In genomic region chr17:15052766-15053165, GRCm38 (mm10) we compare ENCODE assay signal across 14 mouse cellular contexts. TPM values are rescaled to one million over a fixed set of nuclear protein-coding genes. Genes with fewer than 3 reads are reported as not detected.
DNase-seq lines count a peak whose midpoint lies in the region; ATAC-seq and TF ChIP-seq lines count a peak whose summit lies in the region.
"Not testable (repeated sequence)": the region's sequence is repeated elsewhere in the genome, so short reads cannot be mapped to it uniquely, and the experiment has no call there.
"Had no signal": no experiment of that assay in that cellular context is flagged by ENCODE, and none has a peak within 500 bp of the region (broad histone marks: within the 10 kb centered on the region; RNA-seq: fewer than 3 reads in every experiment).

No protein-coding gene starts in this region.

- not testable (repeated sequence) for H3K4me3 ChIP-seq in ES-E14 (ENCODE audit: insufficient read depth in 1 of 2, low read depth in 1 of 2, low read length in 2 of 2, poor library complexity in 1 of 2, severe bottlenecking in 1 of 2); bone marrow macrophage, adult 2 months (ENCODE audit: insufficient read depth, low read length); hindbrain, embryonic 16.5 days (ENCODE audit: low read length); liver, embryonic 12.5 days; lung, embryonic 14.5 days (ENCODE audit: low read depth, low read length); neural tube, embryonic 15.5 days (replicated peaks)

- 75% methylated on average over 1 of the region's 1 CpGs for WGBS in hindbrain, embryonic 16.5 days
- 53% methylated on average over 1 of the region's 1 CpGs for WGBS in liver, embryonic 12.5 days (ENCODE audit: insufficient replicate concordance)
- 56% methylated on average over 1 of the region's 1 CpGs for WGBS in lung, embryonic 14.5 days
- whole genome bisulfite sequencing in neural tube, embryonic 15.5 days, result 67% methylated on average over 1 of the region's 1 CpGs

- not testable (repeated sequence) for H3K9me3 ChIP-seq in ES-E14 (ENCODE audit: control insufficient read depth, insufficient read depth, low read depth, low read length); hindbrain, embryonic 16.5 days (ENCODE audit: control insufficient read depth, low read length); liver, embryonic 12.5 days (replicated peaks); lung, embryonic 14.5 days (ENCODE audit: low read depth, low read length); neural tube, embryonic 15.5 days (replicated peaks)

- not testable (repeated sequence) for H3K9ac ChIP-seq in ES-E14 (ENCODE audit: insufficient read depth, low read depth, low read length, poor library complexity, severe bottlenecking); hindbrain, embryonic 16.5 days (ENCODE audit: low read depth, low read length); liver, embryonic 12.5 days; lung, embryonic 14.5 days; neural tube, embryonic 15.5 days (replicated peaks)

- TF ChIP-seq CTCF in bone marrow macrophage, adult 2 months (IDR thresholded peaks at IDR 0.05; ENCODE audit: low read depth, low read length); lung, embryonic 14.5 days (IDR thresholded peaks at IDR 0.05; ENCODE audit: low read depth): not testable (repeated sequence)

- peaks cover 14% of the 10 kb centered on the region for H3K36me3 ChIP-seq in ES-E14 (ENCODE audit: control insufficient read depth, insufficient read depth, low read length, poor library complexity, severe bottlenecking)
- not testable (repeated sequence) for H3K36me3 ChIP-seq in hindbrain, embryonic 16.5 days (ENCODE audit: control insufficient read depth, insufficient read depth, low read length)
- H3K36me3 ChIP-seq in liver, embryonic 12.5 days, result peaks cover 26% of the 10 kb centered on the region; the same call in 1 of the 2 replicates
- peaks cover 11% of the 10 kb centered on the region for H3K36me3 ChIP-seq in lung, embryonic 14.5 days (ENCODE audit: insufficient read depth)
- peaks cover 19% of the 10 kb centered on the region for H3K36me3 ChIP-seq in neural tube, embryonic 15.5 days

- peak; percentile 35; the same call in 1 of the 2 replicates for ATAC-seq in frontal cortex, adult (ENCODE audit: low TSS enrichment)
- peak; percentile 25; the same call in 1 of the 2 replicates for ATAC-seq in hindbrain, embryonic 16.5 days
- ATAC-seq in liver, embryonic 12.5 days, result peak; percentile 25; the same call in 1 of the 2 replicates
- peak; percentile 17; the same call in 1 of the 2 replicates for ATAC-seq in lung, embryonic 14.5 days (ENCODE audit: insufficient read depth)
- ATAC-seq in megakaryocyte, adult 5-6 weeks (ENCODE audit: poor library complexity, severe bottlenecking), result peak; percentile 98
- ATAC-seq in neural tube, embryonic 15.5 days (ENCODE audit: low FRiP score), result peak; percentile 45; the same call in 1 of the 2 replicates

- not testable (repeated sequence) for H3K27me3 ChIP-seq in hindbrain, embryonic 16.5 days (replicated peaks; ENCODE audit: control insufficient read depth, insufficient read depth, low read length); liver, embryonic 12.5 days (replicated peaks); lung, embryonic 14.5 days (ENCODE audit: insufficient read depth, low read length); neural tube, embryonic 15.5 days (replicated peaks)

- in situ Hi-C loops in ES-E14 (cut with MboI; ENCODE audit: low sequenced_read_pairs in 2 of 2, unreplicated experiment in 2 of 2), result loop anchor here in 1 of 2 experiments (25.0 kb wide), 1 partner anchor 410 kb away; no protein-coding TSS in a partner anchor

- H3K4me1 ChIP-seq in ES-E14 (ENCODE audit: control insufficient read depth in 2 of 2, insufficient read depth in 2 of 2, low read length in 2 of 2, poor library complexity in 1 of 2); bone marrow macrophage, adult 2 months (ENCODE audit: control insufficient read depth, insufficient read depth, low read length); hindbrain, embryonic 16.5 days (ENCODE audit: control insufficient read depth, insufficient read depth, low read depth, low read length); liver, embryonic 12.5 days; lung, embryonic 14.5 days (ENCODE audit: insufficient read depth); neural tube, embryonic 15.5 days: not testable (repeated sequence)

- peak overlapping the region; percentile 71 for H3K27ac ChIP-seq in ES-E14 (ENCODE audit: insufficient read depth, low read depth, low read length, poor library complexity, severe bottlenecking)
- H3K27ac ChIP-seq in bone marrow macrophage, adult 2 months (ENCODE audit: insufficient read depth, low read depth, low read length), result peak overlapping the region; percentile 60
- not testable (repeated sequence) for H3K27ac ChIP-seq in hindbrain, embryonic 16.5 days (ENCODE audit: low read depth, low read length); liver, embryonic 12.5 days; lung, embryonic 14.5 days (ENCODE audit: low read depth); neural tube, embryonic 15.5 days (replicated peaks)

- not testable (repeated sequence) for TF ChIP-seq POLR2A in bone marrow macrophage, adult 2 months (IDR thresholded peaks at IDR 0.05; ENCODE audit: borderline replicate concordance, low read depth, low read length)

- not testable (repeated sequence) for DNase-seq in ES-E14 (ENCODE audit: low read depth, low spot score); lung, embryonic 14.5 days

- H3K4me2 ChIP-seq in hindbrain, embryonic 16.5 days (ENCODE audit: low read length); liver, embryonic 12.5 days; lung, embryonic 14.5 days; neural tube, embryonic 15.5 days: not testable (repeated sequence)

RNA-seq across cellular contexts. Expression of gene Gm3448, which starts 11.4 kb away (rescaled TPM):
- total RNA-seq in ES-E14 (2012; rRNA removed), result 17.7 and 18.0 TPM in 2 replicates
- 1.2 and 1.8 TPM in 2 replicates for polyA plus RNA-seq in bone marrow macrophage, adult 2 months (2012; ENCODE audit: insufficient read depth, insufficient read length, missing spikeins)
- polyA plus RNA-seq in hindbrain, embryonic 16.5 days (2015; fragmentation: Nextera tagmentation; extraction: Ambion mirVana), result 3.1 and 3.7 TPM in 2 replicates
- 4.1 and 5.0 TPM in 2 replicates for polyA plus RNA-seq in liver, embryonic 12.5 days (2016; fragmentation: Nextera tagmentation; extraction: Ambion mirVana)
- 1.9 and 3.4 TPM in 2 replicates for polyA plus RNA-seq in lung, embryonic 14.5 days (2014; fragmentation: Nextera tagmentation; extraction: Ambion mirVana)
- 5.4 and 5.7 TPM in 2 replicates for total RNA-seq in megakaryocyte, adult 5-6 weeks (2015)
- 7.0 and 8.3 TPM in 2 replicates for total RNA-seq in megakaryocyte, adult 5-6 weeks (2017)
- 3.2 and 4.3 TPM in 2 replicates for polyA plus RNA-seq in neural tube, embryonic 15.5 days (2015; fragmentation: Nextera tagmentation; extraction: Ambion mirVana)

RNA-seq across cellular contexts. Expression of gene Tcte3, which starts 11.5 kb away (rescaled TPM):
- total RNA-seq in ES-E14 (2012; rRNA removed), result 2.6 and 5.4 TPM in 2 replicates
- not detected in 2 replicates for polyA plus RNA-seq in bone marrow macrophage, adult 2 months (2012; ENCODE audit: insufficient read depth, insufficient read length, missing spikeins)
- polyA plus RNA-seq in hindbrain, embryonic 16.5 days (2015; fragmentation: Nextera tagmentation; extraction: Ambion mirVana), result 0.80 and 0.96 TPM in 2 replicates
- 3.1 and 3.5 TPM in 2 replicates for polyA plus RNA-seq in liver, embryonic 12.5 days (2016; fragmentation: Nextera tagmentation; extraction: Ambion mirVana)
- polyA plus RNA-seq in lung, embryonic 14.5 days (2014; fragmentation: Nextera tagmentation; extraction: Ambion mirVana), result 0.69 TPM in 1 of 2 replicates, not detected in the other
- total RNA-seq in megakaryocyte, adult 5-6 weeks (2015), result 0.39 and 4.2 TPM in 2 replicates
- 0.81 TPM in 1 of 2 replicates, not detected in the other for total RNA-seq in megakaryocyte, adult 5-6 weeks (2017)
- polyA plus RNA-seq in neural tube, embryonic 15.5 days (2015; fragmentation: Nextera tagmentation; extraction: Ambion mirVana), result 0.68 TPM in 1 of 2 replicates, not detected in the other
- total RNA-seq: gastrocnemius, adult 18-20 months; gastrocnemius, postnatal 25 days had no signal
- polyA plus RNA-seq: heart, adult 2 months; kidney, adult 2 months; kidney, postnatal 0 days; limb, embryonic 14.5 days had no signal

RNA-seq across cellular contexts. Expression of gene Ermard, which starts 11.8 kb away (rescaled TPM):
- total RNA-seq in ES-E14 (2012; rRNA removed), result 107 and 114 TPM in 2 replicates
- 151 and 167 TPM in 2 replicates for polyA plus RNA-seq in bone marrow macrophage, adult 2 months (2012; ENCODE audit: insufficient read depth, insufficient read length, missing spikeins)
- 76.3 and 76.8 TPM in 2 replicates for polyA plus RNA-seq in hindbrain, embryonic 16.5 days (2015; fragmentation: Nextera tagmentation; extraction: Ambion mirVana)
- polyA plus RNA-seq in liver, embryonic 12.5 days (2016; fragmentation: Nextera tagmentation; extraction: Ambion mirVana), result 48.1 and 48.2 TPM in 2 replicates
- 70.4 and 78.9 TPM in 2 replicates for polyA plus RNA-seq in lung, embryonic 14.5 days (2014; fragmentation: Nextera tagmentation; extraction: Ambion mirVana)
- total RNA-seq in megakaryocyte, adult 5-6 weeks (2015), result 82.8 and 84.3 TPM in 2 replicates
- 45.1 and 59.1 TPM in 2 replicates for total RNA-seq in megakaryocyte, adult 5-6 weeks (2017)
- polyA plus RNA-seq in neural tube, embryonic 15.5 days (2015; fragmentation: Nextera tagmentation; extraction: Ambion mirVana), result 82.5 and 88.8 TPM in 2 replicates

RNA-seq across cellular contexts. Expression of gene Gm3435, which starts 42.8 kb away (rescaled TPM):
- 10.3 and 12.0 TPM in 2 replicates for total RNA-seq in ES-E14 (2012; rRNA removed)
- 10.0 and 12.1 TPM in 2 replicates for polyA plus RNA-seq in bone marrow macrophage, adult 2 months (2012; ENCODE audit: insufficient read depth, insufficient read length, missing spikeins)
- polyA plus RNA-seq in hindbrain, embryonic 16.5 days (2015; fragmentation: Nextera tagmentation; extraction: Ambion mirVana), result 5.0 and 6.7 TPM in 2 replicates
- 4.2 and 4.9 TPM in 2 replicates for polyA plus RNA-seq in liver, embryonic 12.5 days (2016; fragmentation: Nextera tagmentation; extraction: Ambion mirVana)
- polyA plus RNA-seq in lung, embryonic 14.5 days (2014; fragmentation: Nextera tagmentation; extraction: Ambion mirVana), result 3.6 and 3.7 TPM in 2 replicates
- total RNA-seq in megakaryocyte, adult 5-6 weeks (2015), result 5.8 and 6.1 TPM in 2 replicates
- total RNA-seq in megakaryocyte, adult 5-6 weeks (2017), result 4.1 and 4.2 TPM in 2 replicates
- polyA plus RNA-seq in neural tube, embryonic 15.5 days (2015; fragmentation: Nextera tagmentation; extraction: Ambion mirVana), result 6.2 and 6.4 TPM in 2 replicates

Comparison
In these comparisons a context has a peak if more than half of its experiments do, and no peak if none do; other contexts are left out.
1. ATAC-seq: peak in every context shown above with its lines; median percentile 98 in megakaryocyte, adult 5-6 weeks; 45 in neural tube, embryonic 15.5 days; 35 in frontal cortex, adult; 25 in hindbrain, embryonic 16.5 days; 25 in liver, embryonic 12.5 days; 17 in lung, embryonic 14.5 days.